Mouse (Mus musculus): ENCODE measurements at regions not wholly inside any gene's neighbourhood (a gene's known extent, or its start where the extent isn't known, plus 50 kb on each side); places are given as distances from the start of the nearest gene placed in this dataset.

DNA sequence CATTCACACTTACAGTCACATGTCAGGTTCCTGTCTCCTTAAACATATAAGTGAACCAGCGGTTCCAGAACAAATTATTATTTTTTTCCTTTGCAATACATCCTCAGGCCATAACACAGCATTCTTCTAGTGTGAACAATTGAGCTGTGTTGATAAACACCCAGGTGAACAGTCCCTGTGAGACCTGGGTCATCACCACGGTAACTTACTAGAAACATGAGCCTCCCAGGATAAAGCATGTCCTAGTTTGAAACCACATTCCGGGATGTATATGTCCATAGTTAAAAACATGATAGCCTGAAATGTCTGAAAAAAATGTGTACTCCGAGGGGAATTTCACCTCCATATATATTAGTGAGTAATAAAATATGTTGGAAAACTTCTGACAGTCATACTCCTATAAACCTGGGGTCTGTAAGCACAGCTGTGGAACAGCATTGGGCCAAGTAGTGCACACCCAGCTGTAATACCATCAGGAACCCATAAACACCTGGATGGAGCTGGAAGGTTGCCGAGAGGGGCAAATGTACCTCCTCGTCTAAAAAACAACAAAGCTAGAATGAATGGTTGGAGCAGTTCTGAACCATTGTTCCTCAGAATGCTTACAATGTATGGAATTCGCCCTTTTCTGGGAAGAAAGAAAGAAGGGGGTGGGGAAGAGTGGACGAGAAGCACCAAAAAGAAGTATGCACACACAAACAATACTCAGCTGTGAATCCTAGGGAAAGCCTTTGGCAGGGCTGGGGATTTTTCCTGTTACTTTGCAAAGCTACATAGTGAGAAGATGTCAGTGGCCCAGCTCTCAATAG is 232.9 kb downstream of the Irs2 start:
- no peak for DNase-seq (ENCODE audit: extremely low read depth, low read depth)

- no peak for DNase-seq (ENCODE audit: extremely low read depth, low read depth)
Observed at GRCm38 (mm10) chr8:10774778-10775177, 233.5 kb downstream of the Irs2 start.

- no peak for DNase-seq (ENCODE audit: extremely low read depth, low read depth)
Observed at GRCm38 (mm10) chr8:10768181-10768580, 240.1 kb downstream of the Irs2 start.

DNA sequence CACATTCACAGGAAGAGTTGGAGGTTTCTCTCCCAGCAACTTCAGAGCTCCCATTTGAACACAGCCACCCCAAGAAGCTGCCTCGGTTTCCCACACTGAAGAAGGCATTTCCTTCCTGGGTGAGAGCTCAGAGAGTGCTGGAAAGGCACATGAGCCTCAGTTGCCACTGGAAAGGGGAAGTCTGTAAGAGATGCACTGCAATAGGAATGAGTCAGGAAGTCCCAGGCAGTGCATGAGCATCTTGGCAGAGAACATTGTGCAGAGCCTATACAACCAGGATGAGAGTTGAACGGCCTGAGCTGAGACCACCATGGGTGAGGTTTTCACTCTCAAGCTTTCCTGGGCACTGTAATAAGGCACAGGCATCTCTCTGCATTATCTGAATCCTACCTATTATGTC is 244.4 kb downstream of the Irs2 start:
- no peak for DNase-seq (ENCODE audit: extremely low read depth, low read depth)

GRCm38 (mm10) chr8:10761694-10762305 is 246.5 kb downstream of the Irs2 start:
- no peak for DNase-seq (ENCODE audit: extremely low read depth, low read depth)

- DNase-seq (ENCODE audit: extremely low read depth, low read depth), result no peak
Observed at GRCm38 (mm10) chr8:10760851-10761693, 247.2 kb downstream of the Irs2 start.

GRCm38 (mm10) chr8:10760231-10760630 is 248.0 kb downstream of the Irs2 start:
- no peak for DNase-seq (ENCODE audit: extremely low read depth, low read depth)

- DNase-seq (ENCODE audit: extremely low read depth, low read depth), result no peak
Observed at GRCm38 (mm10) chr8:10758151-10758550, 250.1 kb downstream of the Irs2 start.

GRCm38 (mm10) chr8:10754986-10755308 is 253.3 kb downstream of the Irs2 start:
- no peak for DNase-seq (ENCODE audit: extremely low read depth, low read depth)

DNA sequence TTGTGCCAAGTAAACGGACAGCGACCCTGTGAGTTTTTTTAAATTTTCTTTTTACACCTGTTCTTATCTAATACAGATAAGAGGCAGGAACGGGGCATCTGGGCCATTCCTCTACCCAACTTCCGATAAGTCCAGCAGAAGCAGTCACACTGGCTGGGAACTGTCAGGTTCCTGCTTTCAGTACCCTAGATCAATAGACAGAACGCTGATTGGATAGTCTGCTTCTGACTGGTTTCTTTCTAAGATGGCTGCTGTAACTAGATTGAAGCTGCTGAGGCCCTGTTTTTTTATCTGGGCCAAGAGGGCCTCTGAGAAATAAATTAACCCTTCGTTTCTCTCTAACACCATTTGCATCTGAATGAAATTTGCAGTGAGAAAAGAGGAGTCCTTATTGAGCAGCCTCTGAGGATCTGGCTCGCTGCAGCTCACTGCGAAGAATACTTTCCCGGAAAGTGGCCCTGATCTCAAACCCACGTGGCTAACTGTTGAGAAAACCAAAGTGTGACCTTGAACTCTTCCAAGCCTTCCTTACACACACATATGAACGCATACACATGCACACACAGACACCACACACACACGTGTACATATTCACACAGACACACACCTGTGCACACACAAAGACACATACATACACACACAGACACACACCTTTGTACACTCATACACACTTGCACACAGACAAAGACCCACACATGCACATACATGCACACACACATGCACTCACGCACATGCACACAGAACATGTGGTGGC is 253.8 kb downstream of the Irs2 start:
- no peak for DNase-seq (ENCODE audit: extremely low read depth, low read depth)

DNA sequence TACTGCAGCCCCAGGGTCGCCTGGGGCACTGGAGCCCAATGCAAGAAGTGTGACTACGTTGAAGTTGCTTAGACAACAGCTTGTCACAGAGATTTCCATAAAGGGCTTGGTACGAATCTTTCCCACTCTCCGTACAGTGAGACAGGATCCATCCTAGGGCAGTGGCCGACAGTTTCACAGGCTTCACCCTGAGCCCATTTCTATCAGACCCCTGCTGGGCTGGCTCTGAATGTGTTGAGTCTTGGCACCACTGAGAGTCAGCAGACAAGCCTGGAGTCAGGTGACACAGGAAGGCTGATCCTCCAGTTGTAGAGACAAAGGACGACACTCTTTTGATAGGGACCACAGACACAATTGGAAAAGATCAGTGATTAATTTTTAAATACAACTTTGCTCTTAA is 255.2 kb downstream of the Irs2 start:
- no peak for DNase-seq (ENCODE audit: extremely low read depth, low read depth)

GRCm38 (mm10) chr8:10747150-10747549 is 261.1 kb downstream of the Irs2 start:
- no peak for DNase-seq (ENCODE audit: extremely low read depth, low read depth)

DNA sequence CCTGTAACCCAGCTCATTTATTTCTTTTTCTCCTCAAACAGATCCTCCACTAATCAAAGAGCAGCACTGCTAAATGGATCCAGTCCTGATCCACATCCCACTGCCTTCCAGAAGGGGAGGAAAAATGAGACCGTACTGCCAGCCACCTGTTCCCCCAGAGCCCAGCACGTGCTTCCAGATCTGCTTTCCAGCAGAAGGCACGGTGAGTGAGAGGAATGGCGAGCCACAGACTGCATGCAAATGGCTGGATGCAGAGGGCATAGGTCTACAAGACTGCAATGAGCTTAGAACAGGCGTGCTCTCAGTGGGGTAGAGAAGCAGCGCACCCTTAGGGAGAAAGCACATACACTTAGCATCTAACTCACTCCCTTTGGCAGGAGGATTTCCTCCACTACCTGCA is 265.0 kb downstream of the Irs2 start:
- no peak for DNase-seq (ENCODE audit: extremely low read depth, low read depth)

GRCm38 (mm10) chr8:10740837-10741236 is 267.4 kb downstream of the Irs2 start:
- DNase-seq (ENCODE audit: extremely low read depth, low read depth), result no peak

DNA sequence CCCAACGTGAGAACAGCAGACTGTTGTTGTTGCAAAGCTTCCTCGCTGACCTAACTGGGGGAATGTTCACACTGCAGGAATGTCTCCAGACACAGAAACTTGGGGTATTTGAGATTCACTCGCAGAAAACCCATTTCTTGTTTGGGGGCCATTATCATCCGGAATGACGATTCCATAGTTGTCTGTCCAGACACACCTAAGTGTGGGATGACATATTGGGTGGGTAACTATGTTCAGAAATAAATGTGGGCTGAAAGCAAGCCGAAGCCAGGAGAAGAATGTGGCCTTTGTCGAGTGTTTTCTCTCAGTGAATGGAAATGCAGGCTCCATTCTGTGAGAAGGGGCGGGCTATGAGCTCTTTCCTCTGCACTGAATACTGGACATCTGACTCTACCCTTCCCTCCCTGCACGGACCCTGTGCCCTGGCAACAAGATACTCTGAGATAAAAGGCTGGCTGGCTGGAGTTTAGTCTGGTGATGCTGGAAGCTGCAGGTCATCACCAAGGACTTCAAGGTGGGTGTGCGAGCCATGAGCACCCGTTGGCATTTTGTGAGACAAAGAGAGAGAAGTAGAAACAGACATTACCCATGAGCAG is 269.7 kb downstream of the Irs2 start:
- no peak for DNase-seq (ENCODE audit: extremely low read depth, low read depth)

DNA sequence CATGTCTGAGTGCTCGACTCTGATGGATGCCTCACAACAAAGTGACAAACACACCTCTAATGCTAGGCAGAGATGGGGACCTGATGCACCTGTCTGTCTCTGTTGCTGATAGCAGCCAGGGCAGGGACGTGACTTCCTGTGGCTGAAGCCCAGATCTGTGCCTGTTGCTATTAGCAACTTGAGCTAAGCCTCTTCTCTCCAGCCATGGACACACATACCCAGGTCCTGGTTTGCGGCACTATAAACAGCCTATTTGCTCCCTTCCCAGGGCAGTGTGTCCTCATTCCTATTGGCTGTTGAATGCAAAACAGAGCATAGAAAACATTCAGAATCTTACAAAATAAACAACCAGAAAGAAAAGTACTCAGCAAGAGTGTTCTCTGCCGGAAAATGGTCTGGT is 273.5 kb downstream of the Irs2 start:
- no peak for DNase-seq (ENCODE audit: extremely low read depth, low read depth)

GRCm38 (mm10) chr8:10723332-10723731 is 284.9 kb downstream of the Irs2 start:
- DNase-seq (ENCODE audit: extremely low read depth, low read depth), result no peak

DNA sequence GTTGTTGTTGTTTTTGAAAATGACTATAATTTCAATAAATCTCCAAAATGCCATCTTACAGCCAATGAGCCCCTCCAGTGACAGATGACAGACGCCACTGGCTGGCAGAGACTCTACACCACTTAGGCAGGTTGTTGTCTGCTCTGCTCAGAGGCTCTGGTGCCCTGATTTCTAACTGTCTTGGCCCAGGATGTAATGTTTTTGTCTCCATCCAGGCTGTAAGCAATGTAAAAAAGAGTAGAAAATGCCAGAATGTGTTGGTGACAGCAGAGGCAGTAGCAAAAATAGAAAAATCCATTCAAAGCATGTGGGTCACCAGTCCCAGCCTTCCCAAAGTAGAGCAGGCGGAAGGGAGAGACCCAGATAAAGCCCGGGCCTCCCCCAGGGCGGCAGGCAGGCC is 285.5 kb downstream of the Irs2 start:
- no peak for DNase-seq (ENCODE audit: extremely low read depth, low read depth)

DNA sequence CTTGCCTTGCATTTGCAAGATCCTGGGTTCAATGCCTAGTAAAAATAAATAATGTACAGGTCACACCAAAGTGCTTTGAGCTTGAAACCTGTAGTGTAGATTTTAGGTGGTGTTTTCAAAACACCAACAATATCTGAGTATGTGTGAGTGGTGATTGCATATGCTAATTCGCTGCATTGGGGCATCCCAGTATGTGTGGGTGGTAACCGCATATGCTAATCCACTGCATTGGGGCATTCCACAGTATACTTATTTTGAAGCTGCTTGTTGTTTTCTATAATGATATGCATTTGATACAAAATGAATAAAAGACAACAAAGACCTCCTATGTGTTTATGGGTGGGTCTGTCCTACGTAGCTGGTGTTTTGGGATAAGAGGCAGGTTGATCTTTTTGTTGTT is 285.9 kb downstream of the Irs2 start:
- DNase-seq (ENCODE audit: extremely low read depth, low read depth), result no peak

- DNase-seq (ENCODE audit: extremely low read depth, low read depth), result no peak
Observed at GRCm38 (mm10) chr8:10721146-10721862, 287.0 kb downstream of the Irs2 start.

DNA sequence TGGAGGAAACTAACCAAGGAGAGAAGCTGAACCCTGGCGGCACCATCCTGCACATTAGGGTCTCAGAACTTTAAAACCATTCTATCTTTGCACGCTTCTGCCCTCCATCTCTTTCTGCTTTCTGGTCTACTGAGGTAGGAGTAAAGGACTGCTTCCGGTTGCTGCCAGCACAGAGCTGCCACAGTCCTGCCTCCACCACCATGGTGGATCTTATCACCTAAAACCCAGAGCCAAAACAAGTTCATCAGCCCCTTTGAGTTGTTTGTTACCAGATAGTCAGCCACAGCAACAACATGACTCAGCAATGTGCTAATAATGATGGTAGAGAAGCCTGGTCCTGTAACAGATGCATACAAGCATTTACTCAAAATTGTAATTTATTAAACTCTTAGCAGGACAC is 287.9 kb downstream of the Irs2 start:
- no peak for DNase-seq (ENCODE audit: extremely low read depth, low read depth)

Measured in MEL-GATA-1-ER (cell line).